Mouse (Mus musculus): ENCODE measurements around the gene Gabrr3. TPM values are rescaled to one million over a fixed set of nuclear protein-coding genes. Genes with fewer than 3 reads are reported as not detected.
"Not testable (repeated sequence)": the region's sequence is repeated elsewhere in the genome, so short reads cannot be mapped to it uniquely, and the experiment has no call there.

Gabrr3 gene
- polyA plus RNA-seq, 1 experiment from 2014 or later, result not detected

GRCm38 (mm10) chr16:59427960-59428359 lies 20.8 kb downstream of the Gabrr3 start:
- Histone ChIP-seq H3K4me2 (replicated peaks; ENCODE audit: low read depth, low read length) (no peak overlapping the region), H3K27ac (ENCODE audit: low read length) (no peak overlapping the region), H3K4me3 (ENCODE audit: low read depth, low read length) (no peak overlapping the region), H3K9ac (replicated peaks; ENCODE audit: low read depth) (no peak overlapping the region), H3K27me3 (replicated peaks; ENCODE audit: insufficient read depth, low read length) (no peaks in the 10 kb centered on the region), H3K4me1 (ENCODE audit: insufficient read depth, low read depth, low read length) (no peaks in the 10 kb centered on the region), H3K36me3 (ENCODE audit: insufficient read depth, low read length) (no peaks in the 10 kb centered on the region), H3K9me3 (ENCODE audit: low read length) (no peaks in the 10 kb centered on the region)
- ATAC-seq (no peak), DNase-seq (ENCODE audit: low spot score) (no peak)
- no peak for TF ChIP-seq EP300 (IDR thresholded peaks at IDR 0.05)
- TF ChIP-seq CTCF (IDR thresholded peaks at IDR 0.05), result no peak
- 73% methylated on average over 7 of the region's 7 CpGs for WGBS

DNA sequence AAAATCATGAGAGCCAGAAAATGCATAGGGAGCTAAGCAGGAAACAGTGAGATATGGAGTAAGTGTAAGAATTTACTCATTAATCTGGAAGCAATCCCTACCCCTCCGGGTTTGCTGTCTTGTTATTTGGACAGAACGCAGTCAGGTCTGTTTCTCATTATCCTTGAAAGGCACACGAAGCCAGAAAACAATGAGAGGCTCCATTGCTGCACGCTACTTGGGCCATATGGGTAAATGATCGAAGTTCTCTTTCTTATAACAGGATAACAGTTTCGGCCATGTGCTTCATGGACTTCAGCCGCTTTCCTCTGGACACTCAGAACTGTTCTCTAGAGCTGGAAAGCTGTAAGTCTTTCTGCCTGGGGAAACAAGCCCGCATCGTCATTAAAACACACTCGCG lies 26.0 kb downstream of the Gabrr3 start:
- no peak overlapping the region for H3K4me3 ChIP-seq (ENCODE audit: low read depth, low read length)
- DNase-seq (ENCODE audit: low spot score), result no peak
- WGBS, result 81% methylated on average over 11 of the region's 11 CpGs

DNA sequence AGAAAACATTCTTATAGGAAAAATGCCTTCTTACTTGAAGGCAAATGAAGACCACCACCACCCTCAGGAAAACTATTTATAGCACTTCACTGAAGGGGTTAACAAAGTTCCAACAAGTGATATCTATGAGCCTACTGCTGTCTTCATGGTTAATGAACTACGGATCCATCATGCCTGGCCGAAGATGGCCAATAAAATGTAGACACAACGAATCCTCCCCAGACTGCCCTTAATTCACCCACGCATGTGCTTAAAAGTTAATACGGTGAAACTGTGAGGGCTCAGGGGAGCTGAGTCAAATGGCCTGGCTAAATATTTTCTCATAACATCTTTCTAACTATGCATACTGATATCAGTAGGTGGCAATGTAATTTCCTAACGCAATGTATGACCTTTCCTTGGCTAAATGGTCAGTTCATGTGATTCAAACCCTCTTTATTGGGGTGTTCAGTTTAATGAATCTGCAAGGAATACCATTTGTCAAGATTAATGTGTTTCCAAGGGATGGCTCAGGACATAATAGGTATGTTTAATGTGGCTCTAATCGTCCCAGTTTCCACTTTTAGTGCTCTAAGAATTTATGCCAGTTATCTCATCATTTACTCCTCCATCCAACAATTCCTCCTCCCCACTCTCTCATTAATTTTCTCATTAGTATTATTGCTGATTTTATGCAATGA lies 37.9 kb downstream of the Gabrr3 start:
- ATAC-seq, result no peak

More for the DNA sequence above, 26.0 kb downstream of the Gabrr3 start:
- H3K27ac ChIP-seq (ENCODE audit: low read length), result no peak overlapping the region
- no peaks in the 10 kb centered on the region for H3K9me3 ChIP-seq (ENCODE audit: low read length)
- ATAC-seq, result no peak
- no peak for TF ChIP-seq EP300 (IDR thresholded peaks at IDR 0.05)
- TF ChIP-seq CTCF (IDR thresholded peaks at IDR 0.05), result no peak
- no peak overlapping the region for H3K4me2 ChIP-seq (replicated peaks; ENCODE audit: low read depth, low read length)
- no peak overlapping the region for H3K9ac ChIP-seq (replicated peaks; ENCODE audit: low read depth)
- no peaks in the 10 kb centered on the region for H3K27me3 ChIP-seq (replicated peaks; ENCODE audit: insufficient read depth, low read length)
- H3K36me3 ChIP-seq (ENCODE audit: insufficient read depth, low read length), result no peaks in the 10 kb centered on the region
- no peaks in the 10 kb centered on the region for H3K4me1 ChIP-seq (ENCODE audit: insufficient read depth, low read depth, low read length)

DNA sequence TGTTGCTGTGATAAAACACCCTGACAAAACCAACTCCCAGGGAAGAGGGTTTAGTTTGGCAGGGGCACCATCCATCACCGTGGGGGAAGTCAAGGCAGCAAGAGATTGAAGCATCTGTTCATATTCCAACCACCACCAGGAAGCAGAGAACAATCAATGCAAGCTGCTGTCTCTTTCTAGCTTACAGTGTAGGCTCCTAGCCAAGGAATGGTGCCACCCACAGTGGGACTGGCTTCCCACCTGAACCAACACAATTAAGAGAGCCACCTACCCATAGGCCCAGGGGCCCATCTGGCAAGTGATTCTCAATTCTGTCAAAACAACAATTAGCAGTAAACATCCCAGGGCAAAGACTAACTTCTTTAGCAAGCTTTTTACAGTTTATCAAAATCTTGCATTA lies 41.0 kb downstream of the Gabrr3 start:
- DNase-seq (ENCODE audit: low spot score) (no peak), ATAC-seq (no peak)
- no peak overlapping the region for H3K9ac ChIP-seq (replicated peaks; ENCODE audit: low read depth)
- no peaks in the 10 kb centered on the region for H3K36me3 ChIP-seq (ENCODE audit: insufficient read depth, low read length)
- H3K9me3 ChIP-seq (ENCODE audit: low read length), result no peaks in the 10 kb centered on the region
- no peak overlapping the region for H3K4me3 ChIP-seq (ENCODE audit: low read depth, low read length)
- TF ChIP-seq EP300 (IDR thresholded peaks at IDR 0.05) (no peak), CTCF (IDR thresholded peaks at IDR 0.05) (no peak)
- H3K27me3 ChIP-seq (replicated peaks; ENCODE audit: insufficient read depth, low read length), result no peaks in the 10 kb centered on the region
- no peak overlapping the region for H3K4me2 ChIP-seq (replicated peaks; ENCODE audit: low read depth, low read length)
- no peak overlapping the region for H3K27ac ChIP-seq (ENCODE audit: low read length)
- H3K4me1 ChIP-seq (ENCODE audit: insufficient read depth, low read depth, low read length), result no peaks in the 10 kb centered on the region
- 91% methylated on average over 1 of the region's 1 CpGs for WGBS

More for the DNA sequence above, 37.9 kb downstream of the Gabrr3 start:
- WGBS, result 88% methylated on average over 7 of the region's 7 CpGs
- Histone ChIP-seq H3K4me1 (ENCODE audit: insufficient read depth, low read depth, low read length) (no peaks in the 10 kb centered on the region), H3K4me3 (ENCODE audit: low read depth, low read length) (no peak overlapping the region), H3K36me3 (ENCODE audit: insufficient read depth, low read length) (no peaks in the 10 kb centered on the region), H3K9me3 (ENCODE audit: low read length) (no peaks in the 10 kb centered on the region), H3K4me2 (replicated peaks; ENCODE audit: low read depth, low read length) (no peak overlapping the region), H3K27me3 (replicated peaks; ENCODE audit: insufficient read depth, low read length) (no peaks in the 10 kb centered on the region), H3K9ac (replicated peaks; ENCODE audit: low read depth) (no peak overlapping the region), H3K27ac (ENCODE audit: low read length) (no peak overlapping the region)
- TF ChIP-seq CTCF (IDR thresholded peaks at IDR 0.05) (no peak), EP300 (IDR thresholded peaks at IDR 0.05) (no peak)
- DNase-seq (ENCODE audit: low spot score), result no peak

DNA sequence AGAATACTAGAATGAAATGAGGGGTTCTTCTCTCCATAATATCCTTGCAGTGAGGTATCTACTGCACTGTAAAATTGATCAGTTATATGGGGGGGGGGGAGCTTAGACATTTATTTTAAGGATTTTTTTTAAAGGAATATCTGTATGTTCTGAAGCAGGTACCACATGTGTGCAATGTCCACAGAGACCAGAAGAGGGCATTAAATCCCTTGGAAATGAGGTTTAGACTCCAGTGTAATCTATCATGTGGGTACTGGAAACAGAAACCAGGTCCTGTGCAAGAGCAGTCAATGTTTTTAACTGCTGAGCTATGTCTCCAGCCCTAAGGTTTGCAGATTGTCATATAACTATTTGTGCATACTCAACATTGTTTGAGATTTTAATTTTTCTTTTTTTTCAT lies 42.0 kb downstream of the Gabrr3 start:
- H3K9ac ChIP-seq (replicated peaks; ENCODE audit: low read depth), result no peak overlapping the region
- no peaks in the 10 kb centered on the region for H3K27me3 ChIP-seq (replicated peaks; ENCODE audit: insufficient read depth, low read length)
- no peaks in the 10 kb centered on the region for H3K9me3 ChIP-seq (ENCODE audit: low read length)
- no peak overlapping the region for H3K27ac ChIP-seq (ENCODE audit: low read length)
- H3K36me3 ChIP-seq (ENCODE audit: insufficient read depth, low read length), result no peaks in the 10 kb centered on the region
- H3K4me1 ChIP-seq (ENCODE audit: insufficient read depth, low read depth, low read length), result no peaks in the 10 kb centered on the region
- ATAC-seq (no peak), DNase-seq (ENCODE audit: low spot score) (no peak)
- no peak overlapping the region for H3K4me3 ChIP-seq (ENCODE audit: low read depth, low read length)
- TF ChIP-seq CTCF (IDR thresholded peaks at IDR 0.05) (no peak), EP300 (IDR thresholded peaks at IDR 0.05) (no peak)
- H3K4me2 ChIP-seq (replicated peaks; ENCODE audit: low read depth, low read length), result no peak overlapping the region

DNA sequence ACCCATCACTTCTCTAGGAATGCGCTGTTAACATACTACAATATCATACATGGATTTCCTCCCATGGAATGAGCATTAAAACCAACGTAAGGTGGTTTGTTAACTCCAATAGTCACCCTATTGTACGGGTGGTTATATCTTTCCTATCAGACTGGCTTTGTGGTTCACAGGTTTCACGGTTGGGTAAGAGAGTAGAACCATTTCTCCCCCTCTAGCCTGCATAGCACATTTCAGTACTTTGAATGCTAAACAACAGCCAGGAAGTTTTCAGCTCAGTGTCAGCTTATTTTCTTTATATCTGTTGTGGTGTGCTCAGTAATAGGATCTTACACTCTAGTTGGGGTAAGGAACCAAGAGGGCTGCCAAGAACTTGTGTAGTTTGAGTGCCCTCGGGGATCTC lies 44.7 kb downstream of the Gabrr3 start:
- Histone ChIP-seq H3K9ac (replicated peaks; ENCODE audit: low read depth) (no peak overlapping the region), H3K4me2 (replicated peaks; ENCODE audit: low read depth, low read length) (no peak overlapping the region), H3K36me3 (ENCODE audit: insufficient read depth, low read length) (no peaks in the 10 kb centered on the region), H3K27ac (ENCODE audit: low read length) (no peak overlapping the region), H3K4me3 (ENCODE audit: low read depth, low read length) (no peak overlapping the region), H3K27me3 (replicated peaks; ENCODE audit: insufficient read depth, low read length) (no peaks in the 10 kb centered on the region), H3K9me3 (ENCODE audit: low read length) (no peaks in the 10 kb centered on the region), H3K4me1 (ENCODE audit: insufficient read depth, low read depth, low read length) (no peaks in the 10 kb centered on the region)
- WGBS, result 85% methylated on average over 5 of the region's 5 CpGs
- no peak for TF ChIP-seq CTCF (IDR thresholded peaks at IDR 0.05)
- no peak for TF ChIP-seq EP300 (IDR thresholded peaks at IDR 0.05)
- ATAC-seq (no peak), DNase-seq (ENCODE audit: low spot score) (no peak)

DNA sequence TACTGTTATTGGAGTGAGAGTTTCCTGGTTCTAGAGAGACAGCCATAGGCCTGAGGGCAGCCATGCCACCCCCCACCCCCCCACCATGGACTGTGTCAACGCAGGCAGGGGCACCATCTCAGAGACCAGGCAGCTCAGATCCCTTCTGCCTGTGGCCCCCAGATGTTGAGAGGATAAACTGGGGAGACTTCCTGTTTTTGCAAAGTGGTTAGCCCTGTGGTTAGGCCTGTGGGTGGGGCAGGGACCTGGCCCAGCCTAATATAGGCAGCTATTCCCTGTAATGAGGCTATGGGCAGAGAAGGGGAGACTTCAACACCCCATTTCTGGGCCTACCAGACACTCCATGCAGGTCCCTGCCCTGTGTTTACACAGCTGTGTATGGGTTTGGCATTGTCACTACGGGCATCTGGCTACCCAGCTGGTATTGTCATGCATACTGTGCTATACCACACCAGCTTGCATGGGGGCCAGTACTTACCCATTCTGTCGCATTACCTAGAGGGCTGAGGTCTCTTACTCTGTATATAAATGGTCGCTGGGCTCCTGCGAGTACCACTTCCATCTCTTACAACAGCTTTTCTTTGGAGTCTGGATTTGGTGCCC lies 52.2 kb downstream of the Gabrr3 start:
- WGBS, result 77% methylated on average over 3 of the region's 5 CpGs
- H3K4me2 ChIP-seq (replicated peaks; ENCODE audit: low read depth, low read length); DNase-seq (ENCODE audit: low spot score); H3K4me3 ChIP-seq (ENCODE audit: low read depth, low read length); H3K9me3 ChIP-seq (ENCODE audit: low read length); H3K36me3 ChIP-seq (ENCODE audit: insufficient read depth, low read length); H3K27me3 ChIP-seq (replicated peaks; ENCODE audit: insufficient read depth, low read length); H3K27ac ChIP-seq (ENCODE audit: low read length); ATAC-seq; H3K4me1 ChIP-seq (ENCODE audit: insufficient read depth, low read depth, low read length); H3K9ac ChIP-seq (replicated peaks; ENCODE audit: low read depth): not testable (repeated sequence)

Data from lung, postnatal 0 days (tissue).